Mouse (Mus musculus) forebrain, embryonic 12.5 days (tissue): Measurements from ENCODE around the gene Batf3. TPM values are rescaled to one million over a fixed set of nuclear protein-coding genes. Genes with fewer than 3 reads are reported as not detected.
"Not testable (repeated sequence)": the region's sequence is repeated elsewhere in the genome, so short reads cannot be mapped to it uniquely, and the experiment has no call there.

ENCODE experiments used
- ATAC-seq: fragments of 200-750 bp; cut with Nextera tagmentation; 2 replicates; pipeline ENCODE4 v1.8.0; 2017; ENCODE audit warnings: moderate TSS enrichment; ENCODE audit not compliant: low FRiP score
- H3K27ac ChIP-seq: fragments of 300-500 bp; sonication (generic); 2 replicates; pipeline ENCODE4 v1.5.1; 2016; ENCODE audit warnings: mild to moderate bottlenecking
- H3K27me3 ChIP-seq: fragments of 300-500 bp; sonication (generic); 2 replicates; pipeline ENCODE4 v1.6.1; 2016; ENCODE audit warnings: mild to moderate bottlenecking
- H3K36me3 ChIP-seq: fragments of 300-500 bp; sonication (generic); replicated peaks from 2 replicates; pipeline ENCODE4 v1.6.1; 2016; ENCODE audit warnings: mild to moderate bottlenecking
- H3K4me1 ChIP-seq: fragments of 300-500 bp; sonication (generic); 2 replicates; pipeline ENCODE4 v1.6.1; 2016
- H3K4me2 ChIP-seq: fragments of 300-500 bp; sonication (generic); 2 replicates; pipeline ENCODE4 v1.6.1; 2016; ENCODE audit warnings: mild to moderate bottlenecking, moderate library complexity
- H3K4me3 ChIP-seq: fragments of 300-500 bp; sonication (generic); replicated peaks from 2 replicates; pipeline ENCODE4 v1.5.1; 2016; ENCODE audit warnings: mild to moderate bottlenecking
- H3K9ac ChIP-seq: fragments of 300-500 bp; sonication (generic); 2 replicates; pipeline ENCODE4 v1.6.1; 2016; ENCODE audit warnings: mild to moderate bottlenecking
- H3K9me3 ChIP-seq: fragments of 300-500 bp; sonication (generic); 2 replicates; pipeline ENCODE4 v1.6.1; 2016
- WGBS: fragments of 180-500 bp; shearing (Covaris S2); methylation state at CpG from one replicate; pipeline ENCODE4 v1.1.7; 2016; 5-methylcytosine and 5-hydroxymethylcytosine counted together
- polyA plus RNA-seq: library from polyadenylated mRNA; unstranded; fragments of >200 nt; fragmentation: Nextera tagmentation; extraction: Ambion mirVana; gene quantifications from 2 replicates; pipeline ENCODE4 v1.2.1, GENCODE M21; 2016

Batf3 gene
- polyA plus RNA-seq, 1 experiment from 2014 or later: 3.7 TPM

DNA sequence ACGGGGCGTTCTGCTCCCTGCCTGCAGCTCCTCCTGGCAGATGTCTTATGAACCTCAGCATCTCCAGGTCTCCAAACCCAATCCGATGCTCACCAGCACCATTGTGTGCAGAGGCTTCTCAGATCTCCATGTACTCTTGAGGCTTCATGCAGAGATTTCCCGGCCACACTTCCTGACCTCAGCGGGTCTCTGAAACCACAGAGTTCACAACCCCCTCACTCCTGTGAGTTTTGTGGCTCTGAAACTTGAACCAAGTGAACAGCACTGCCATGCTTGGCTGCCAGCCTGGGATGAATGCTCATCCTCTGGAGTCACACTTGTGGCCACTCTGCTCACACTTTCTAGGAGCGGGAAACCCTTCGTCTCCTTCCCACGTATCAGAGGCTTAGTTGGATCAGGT is 43.3 kb downstream of the Batf3 start:
- WGBS: 90% methylated on average over 8 of the region's 8 CpGs
- Histone ChIP-seq H3K27me3 (0 out of 2 replicates have a peak, but pooled peaks cover 1% of the 10 kb centered on the region), H3K9ac (no peak overlapping the region), H3K36me3 (no peaks in the 10 kb centered on the region), H3K4me1 (no peaks in the 10 kb centered on the region; the same call in 1 of the 2 replicates), H3K4me2 (no peak overlapping the region), H3K27ac (no peak overlapping the region), H3K9me3 (peaks cover 4% of the 10 kb centered on the region; the same call in 1 of the 2 replicates), H3K4me3 (no peak overlapping the region)
- ATAC-seq: no peak

DNA sequence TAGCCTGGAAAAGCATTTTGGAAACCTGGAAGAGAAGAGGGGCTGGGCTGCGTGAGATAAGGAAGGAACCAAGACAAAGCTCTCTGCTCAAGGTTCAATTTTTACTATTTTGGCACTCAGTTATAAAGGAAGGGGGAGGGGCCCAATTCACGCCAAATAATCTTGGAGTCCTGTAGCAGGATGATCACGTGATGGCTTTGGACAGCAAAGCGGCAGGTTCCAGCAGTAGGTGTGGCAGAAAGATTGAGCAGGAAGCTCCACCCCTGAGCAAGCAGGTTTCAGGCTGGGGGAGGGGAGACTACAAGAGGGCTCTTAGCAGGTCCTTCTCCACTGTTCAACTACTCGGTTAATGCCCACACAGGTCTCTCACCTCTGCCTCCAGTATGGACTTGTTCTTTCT is 51.8 kb downstream of the Batf3 start:
- H3K4me3 ChIP-seq, H3K9me3 ChIP-seq, H3K4me2 ChIP-seq, ATAC-seq, H3K36me3 ChIP-seq, H3K27ac ChIP-seq, H3K27me3 ChIP-seq, H3K9ac ChIP-seq, H3K4me1 ChIP-seq: not testable (repeated sequence)
- WGBS: 86% methylated on average over 5 of the region's 5 CpGs

DNA sequence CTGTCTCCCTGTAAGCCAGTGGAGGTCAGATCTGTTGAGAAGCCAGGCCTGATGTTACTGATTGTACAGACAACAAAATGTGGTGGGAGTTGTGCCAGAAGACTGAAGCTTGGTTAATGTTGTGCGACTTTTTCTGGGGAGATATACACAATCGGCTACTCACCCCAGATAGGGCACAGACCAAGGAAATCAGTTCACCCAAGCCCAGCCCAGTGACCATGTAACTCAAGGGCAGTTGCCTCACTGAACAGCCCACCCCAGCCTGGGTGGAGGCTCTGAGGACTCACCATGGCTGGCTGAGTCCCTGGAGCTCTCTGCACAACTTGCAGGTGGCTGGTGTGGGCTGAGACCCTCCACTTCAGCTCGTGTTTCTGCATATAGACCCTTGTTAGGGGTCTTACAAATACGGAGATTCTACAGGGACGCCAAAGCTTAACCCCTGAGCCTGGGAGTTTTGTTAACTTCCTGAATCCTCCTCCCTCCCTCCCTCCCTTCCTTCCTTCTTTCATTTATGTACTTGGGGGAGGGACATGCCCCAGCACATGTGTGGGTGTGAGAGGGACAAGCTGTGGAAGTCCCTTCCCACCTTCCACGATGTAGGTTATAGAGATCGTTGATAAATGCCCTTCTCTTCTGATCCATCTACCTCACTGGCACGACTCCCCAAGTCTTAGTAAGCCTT is 53.4 kb downstream of the Batf3 start:
- no peak for ATAC-seq
- 85% methylated on average over 8 of the region's 8 CpGs for WGBS
- no peaks in the 10 kb centered on the region for H3K36me3 ChIP-seq
- no peak overlapping the region for H3K4me3 ChIP-seq
- H3K9me3 ChIP-seq: 0 out of 2 replicates have a peak, but pooled peaks cover under 1% of the 10 kb centered on the region
- no peak overlapping the region for H3K9ac ChIP-seq
- no peak overlapping the region for H3K27ac ChIP-seq
- no peaks in the 10 kb centered on the region for H3K4me1 ChIP-seq
- H3K4me2 ChIP-seq: no peak overlapping the region
- no peaks in the 10 kb centered on the region for H3K27me3 ChIP-seq

DNA sequence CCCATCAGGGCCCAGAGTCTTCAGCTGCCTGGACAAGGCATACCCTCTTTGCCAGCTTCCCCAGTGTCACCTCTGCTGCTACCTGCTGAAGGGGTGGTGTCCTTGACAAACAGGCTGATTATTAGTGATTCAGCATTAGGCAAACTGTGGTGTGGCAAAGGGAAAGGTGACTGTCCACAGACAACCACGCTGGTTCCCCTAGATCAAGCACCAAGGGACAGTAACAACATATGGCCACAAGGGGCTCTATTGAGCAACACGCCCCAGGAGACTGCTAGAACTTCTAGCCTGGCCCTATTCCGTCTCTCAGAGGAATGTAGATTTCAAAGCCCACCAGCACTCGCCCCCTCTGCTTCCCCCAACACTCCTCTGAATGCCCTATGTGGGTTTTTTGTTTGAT is 55.4 kb downstream of the Batf3 start:
- no peaks in the 10 kb centered on the region for H3K36me3 ChIP-seq
- H3K9ac ChIP-seq: no peak overlapping the region
- ATAC-seq: no peak
- H3K9me3 ChIP-seq: 0 out of 2 replicates have a peak, but pooled peaks cover 11% of the 10 kb centered on the region
- no peak overlapping the region for H3K27ac ChIP-seq
- no peaks in the 10 kb centered on the region for H3K27me3 ChIP-seq
- no peak overlapping the region for H3K4me3 ChIP-seq
- WGBS: 17% methylated on average over 4 of the region's 4 CpGs
- no peak overlapping the region for H3K4me2 ChIP-seq
- no peaks in the 10 kb centered on the region for H3K4me1 ChIP-seq

DNA sequence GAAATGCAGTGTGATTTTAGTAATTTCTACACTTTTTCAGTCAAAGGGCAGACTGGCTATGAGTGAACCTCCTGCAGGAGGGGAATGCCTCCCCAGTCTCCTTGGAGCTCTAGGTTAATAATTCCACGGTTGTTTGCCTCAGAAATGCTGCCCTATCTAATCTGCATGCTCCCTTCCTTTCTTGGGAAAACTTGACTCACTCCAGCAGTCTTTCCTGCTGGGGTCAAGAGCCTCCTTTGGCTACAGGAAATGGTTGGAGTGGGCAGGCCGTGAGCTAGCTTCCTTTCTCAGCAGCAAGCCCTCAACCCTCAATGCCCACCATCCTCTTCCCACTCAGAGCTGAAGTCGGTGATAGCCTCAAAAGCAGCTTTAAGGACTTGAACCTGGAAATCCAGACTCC is 56.7 kb downstream of the Batf3 start:
- WGBS: 70% methylated on average over 3 of the region's 3 CpGs
- Histone ChIP-seq H3K27ac (no peak overlapping the region), H3K27me3 (no peaks in the 10 kb centered on the region), H3K4me1 (no peaks in the 10 kb centered on the region), H3K9me3 (0 out of 2 replicates have a peak, but pooled peaks cover 11% of the 10 kb centered on the region), H3K4me2 (no peak overlapping the region), H3K4me3 (no peak overlapping the region), H3K36me3 (no peaks in the 10 kb centered on the region), H3K9ac (no peak overlapping the region)
- no peak for ATAC-seq

Other genes with a start within 250 kb of the Batf3 start
- 22.5 and 25.5 TPM in 2 replicates for gene Rps6kc1, start 186.1 kb upstream of the Batf3 start, polyA plus RNA-seq
- gene Angel2, start 172.7 kb upstream of the Batf3 start, polyA plus RNA-seq: 63.7 and 65.3 TPM in 2 replicates
- 65.0 and 65.5 TPM in 2 replicates for gene Vash2, start 118.6 kb upstream of the Batf3 start, polyA plus RNA-seq
- 9.7 and 11.5 TPM in 2 replicates for gene Flvcr1, start 71.7 kb upstream of the Batf3 start, polyA plus RNA-seq
- not detected in 2 replicates for gene Spata45, start 61.2 kb upstream of the Batf3 start, polyA plus RNA-seq
- 11.9 and 15.3 TPM in 2 replicates for gene Tatdn3, start 34.9 kb upstream of the Batf3 start, polyA plus RNA-seq
- gene Nsl1, start 34.8 kb upstream of the Batf3 start, polyA plus RNA-seq: 26.4 and 28.1 TPM in 2 replicates
- gene Fam71a, start 67.0 kb downstream of the Batf3 start, polyA plus RNA-seq: not detected in 2 replicates
- gene Atf3, start 120.2 kb downstream of the Batf3 start, polyA plus RNA-seq: 0.96 and 1.7 TPM in 2 replicates
- gene Nenf, start 220.3 kb downstream of the Batf3 start, polyA plus RNA-seq: 50.9 and 61.3 TPM in 2 replicates
- gene Tmem206, start 228.1 kb downstream of the Batf3 start, polyA plus RNA-seq: 36.8 and 39.3 TPM in 2 replicates